Mouse (Mus musculus): ENCODE measurements around the gene Ifna7. TPM values are rescaled to one million over a fixed set of nuclear protein-coding genes. Genes with fewer than 3 reads are reported as not detected.

The Ifna7 gene
- polyA plus RNA-seq (2012; rRNA removed) = not detected in 2 replicates

GRCm38 (mm10) chr4:88815928-88816327 is at the start of gene Ifna7:
Ifna7 (plus strand) TSS chr4:88816228.

DNA sequence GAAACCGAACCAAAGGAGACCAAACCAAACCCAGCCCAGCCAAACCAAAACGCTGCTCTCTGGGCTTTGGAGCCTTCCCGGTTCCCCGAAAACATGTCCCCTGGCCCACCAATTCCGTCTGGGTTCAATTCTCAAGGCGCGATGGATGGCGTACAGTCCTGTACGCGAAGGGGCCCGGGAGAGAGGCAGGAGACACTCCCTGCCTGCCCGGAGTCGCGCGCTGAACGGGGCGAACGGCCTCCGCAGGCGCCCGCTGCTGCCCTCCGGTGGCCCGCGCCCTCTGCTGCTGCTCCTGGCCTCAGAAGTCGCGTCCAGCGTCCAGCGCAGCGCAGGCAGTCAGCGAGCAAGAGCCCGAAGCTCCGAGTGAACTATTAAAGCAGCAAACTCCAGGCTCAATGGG is 42.5 kb upstream of the Ifna7 start, which contains the start of gene Gm13290:
TSS of gene Gm13290 (plus strand) at position 301 of the 400 bp plus-strand sequence.

DNA sequence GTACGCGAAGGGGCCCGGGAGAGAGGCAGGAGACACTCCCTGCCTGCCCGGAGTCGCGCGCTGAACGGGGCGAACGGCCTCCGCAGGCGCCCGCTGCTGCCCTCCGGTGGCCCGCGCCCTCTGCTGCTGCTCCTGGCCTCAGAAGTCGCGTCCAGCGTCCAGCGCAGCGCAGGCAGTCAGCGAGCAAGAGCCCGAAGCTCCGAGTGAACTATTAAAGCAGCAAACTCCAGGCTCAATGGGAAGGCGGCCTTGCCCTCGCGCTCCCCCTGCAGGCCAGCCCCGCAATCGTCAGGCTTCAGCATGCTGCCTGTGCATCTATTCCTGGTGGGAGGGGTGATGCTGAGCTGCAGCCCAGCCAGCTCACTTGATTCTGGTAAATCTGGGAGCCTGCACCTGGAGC is 39.4 kb upstream of the Ifna7 start, which contains the start of gene Gm13289:
TSS of gene Gm13289 (plus strand) at position 301 of the 400 bp plus-strand sequence.

GRCm38 (mm10) chr4:88779550-88779949 is 36.5 kb upstream of the Ifna7 start, which contains the start of gene Gm13272:
Gm13272 (plus strand) TSS chr4:88779850.

GRCm38 (mm10) chr4:88781831-88782230 is 34.2 kb upstream of the Ifna7 start, which contains the start of gene Ifnz:
Ifnz (plus strand) TSS chr4:88782131.

GRCm38 (mm10) chr4:88785409-88785808 is 30.6 kb upstream of the Ifna7 start, which contains the start of gene Gm13276:
Gm13276 (plus strand) TSS chr4:88785709.

GRCm38 (mm10) chr4:88788402-88788801 is 27.6 kb upstream of the Ifna7 start, which contains the start of gene Gm13277:
Gm13277 (plus strand) TSS chr4:88788632.

DNA sequence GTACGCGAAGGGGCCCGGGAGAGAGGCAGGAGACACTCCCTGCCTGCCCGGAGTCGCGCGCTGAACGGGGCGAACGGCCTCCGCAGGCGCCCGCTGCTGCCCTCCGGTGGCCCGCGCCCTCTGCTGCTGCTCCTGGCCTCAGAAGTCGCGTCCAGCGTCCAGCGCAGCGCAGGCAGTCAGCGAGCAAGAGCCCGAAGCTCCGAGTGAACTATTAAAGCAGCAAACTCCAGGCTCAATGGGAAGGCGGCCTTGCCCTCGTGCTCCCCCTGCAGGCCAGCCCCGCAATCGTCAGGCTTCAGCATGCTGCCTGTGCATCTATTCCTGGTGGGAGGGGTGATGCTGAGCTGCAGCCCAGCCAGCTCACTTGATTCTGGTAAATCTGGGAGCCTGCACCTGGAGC is 24.8 kb upstream of the Ifna7 start, which contains the start of gene Gm13278:
TSS of gene Gm13278 (plus strand) at position 301 of the 400 bp plus-strand sequence.

DNA sequence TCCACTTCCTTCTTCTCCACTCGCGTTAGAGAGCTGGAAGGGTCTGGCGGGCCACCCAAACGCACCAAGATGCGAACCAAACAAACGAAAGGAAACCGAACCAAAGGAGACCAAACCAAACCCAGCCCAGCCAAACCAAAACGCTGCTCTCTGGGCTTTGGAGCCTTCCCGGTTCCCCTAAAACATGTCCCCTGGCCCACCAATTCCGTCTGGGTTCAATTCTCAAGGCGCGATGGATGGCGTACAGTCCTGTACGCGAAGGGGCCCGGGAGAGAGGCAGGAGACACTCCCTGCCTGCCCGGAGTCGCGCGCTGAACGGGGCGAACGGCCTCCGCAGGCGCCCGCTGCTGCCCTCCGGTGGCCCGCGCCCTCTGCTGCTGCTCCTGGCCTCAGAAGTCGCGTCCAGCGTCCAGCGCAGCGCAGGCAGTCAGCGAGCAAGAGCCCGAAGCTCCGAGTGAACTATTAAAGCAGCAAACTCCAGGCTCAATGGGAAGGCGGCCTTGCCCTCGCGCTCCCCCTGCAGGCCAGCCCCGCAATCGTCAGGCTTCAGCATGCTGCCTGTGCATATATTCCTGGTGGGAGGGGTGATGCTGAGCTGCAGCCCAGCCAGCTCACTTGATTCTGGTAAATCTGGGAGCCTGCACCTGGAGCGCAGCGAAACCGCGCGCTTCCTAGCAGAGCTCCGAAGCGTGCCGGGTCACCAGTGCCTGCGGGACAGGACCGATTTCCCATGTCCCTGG is 21.9 kb upstream of the Ifna7 start, which contains the start of gene Gm13275:
TSS of gene Gm13275 (plus strand) at position 552 of the 740 bp plus-strand sequence.

GRCm38 (mm10) chr4:88797097-88797496 is 18.9 kb upstream of the Ifna7 start, which contains the start of gene Gm13279:
Gm13279 (plus strand) TSS chr4:88797397.

GRCm38 (mm10) chr4:88799365-88799764 is 16.7 kb upstream of the Ifna7 start, which contains the start of gene Gm13285:
Gm13285 (plus strand) TSS chr4:88799665.

DNA sequence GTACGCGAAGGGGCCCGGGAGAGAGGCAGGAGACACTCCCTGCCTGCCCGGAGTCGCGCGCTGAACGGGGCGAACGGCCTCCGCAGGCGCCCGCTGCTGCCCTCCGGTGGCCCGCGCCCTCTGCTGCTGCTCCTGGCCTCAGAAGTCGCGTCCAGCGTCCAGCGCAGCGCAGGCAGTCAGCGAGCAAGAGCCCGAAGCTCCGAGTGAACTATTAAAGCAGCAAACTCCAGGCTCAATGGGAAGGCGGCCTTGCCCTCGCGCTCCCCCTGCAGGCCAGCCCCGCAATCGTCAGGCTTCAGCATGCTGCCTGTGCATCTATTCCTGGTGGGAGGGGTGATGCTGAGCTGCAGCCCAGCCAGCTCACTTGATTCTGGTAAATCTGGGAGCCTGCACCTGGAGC is 13.1 kb upstream of the Ifna7 start, which contains the start of gene Gm13287:
TSS of gene Gm13287 (plus strand) at position 301 of the 400 bp plus-strand sequence.

GRCm38 (mm10) chr4:88805231-88805630 is 10.8 kb upstream of the Ifna7 start, which contains the start of gene Gm13288:
Gm13288 (plus strand) TSS chr4:88805531.

GRCm38 (mm10) chr4:88819659-88820058 is 3.6 kb downstream of the Ifna7 start, which contains the start of gene Ifna11:
Ifna11 (plus strand) TSS chr4:88819959.

GRCm38 (mm10) chr4:88827116-88827515 is 11.1 kb downstream of the Ifna7 start, which contains the start of gene Ifna6:
Ifna6 (plus strand) TSS chr4:88827416.

GRCm38 (mm10) chr4:88835225-88835624 is 19.2 kb downstream of the Ifna7 start, which contains the start of gene Ifna5:
Ifna5 (plus strand) TSS chr4:88835525.

DNA sequence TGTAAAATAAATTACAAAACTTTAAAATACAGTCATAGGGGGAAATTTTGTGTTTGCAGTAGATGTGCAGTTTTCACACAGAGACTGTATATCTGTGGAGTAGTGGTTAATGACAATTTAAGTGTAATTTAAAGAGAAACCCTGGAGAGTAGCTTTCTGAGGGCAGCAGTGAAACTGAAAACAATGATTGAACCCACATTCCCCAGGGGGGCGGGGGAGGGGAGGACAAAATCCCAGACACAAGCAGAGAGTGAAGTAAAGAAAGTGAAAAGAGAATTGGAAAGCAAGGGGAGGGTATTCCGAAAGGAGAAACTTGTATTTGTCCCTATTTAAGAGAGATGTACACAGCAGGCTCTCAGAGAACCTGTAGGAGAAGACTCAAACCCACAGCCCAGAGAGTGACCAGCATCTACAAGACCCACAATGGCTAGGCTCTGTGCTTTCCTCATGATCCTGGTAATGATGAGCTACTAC is 25.4 kb downstream of the Ifna7 start, which contains the start of gene Ifna4:
TSS of gene Ifna4 (plus strand) at position 424 of the 474 bp plus-strand sequence.

GRCm38 (mm10) chr4:88849698-88850097 is 33.7 kb downstream of the Ifna7 start, which contains the start of gene Ifna1:
Ifna1 (plus strand) TSS chr4:88850087.

Other genes with a start within 250 kb of the Ifna7 start
- gene Ifna14, start 244.4 kb upstream of the Ifna7 start, polyA plus RNA-seq (2012; rRNA removed) = not detected in 2 replicates
- gene Ifna9, start 223.8 kb upstream of the Ifna7 start, polyA plus RNA-seq (2012; rRNA removed) = not detected in 2 replicates
- gene Ifna12, start 212.9 kb upstream of the Ifna7 start, polyA plus RNA-seq (2012; rRNA removed) = not detected in 2 replicates
- 1.1 and 1.9 TPM in 2 replicates for gene C87499, start 181.8 kb upstream of the Ifna7 start, polyA plus RNA-seq (2012; rRNA removed)
- gene Ifna13, start 171.8 kb upstream of the Ifna7 start, polyA plus RNA-seq (2012; rRNA removed) = not detected in 2 replicates
- not detected in 2 replicates for gene Ifna16, start 139.3 kb upstream of the Ifna7 start, polyA plus RNA-seq (2012; rRNA removed)
- not detected in 2 replicates for gene Ifna2, start 132.3 kb upstream of the Ifna7 start, polyA plus RNA-seq (2012; rRNA removed)
- not detected in 2 replicates for gene Ifnab, start 124.9 kb upstream of the Ifna7 start, polyA plus RNA-seq (2012; rRNA removed)
- 0.54 and 0.57 TPM in 2 replicates for gene Gm26566, start 94.4 kb upstream of the Ifna7 start, polyA plus RNA-seq (2012; rRNA removed)
- 26.4 and 40.2 TPM in 2 replicates for gene Klhl9, start 93.8 kb upstream of the Ifna7 start, polyA plus RNA-seq (2012; rRNA removed)
- not detected in 2 replicates for gene Gm13271, start 61.4 kb upstream of the Ifna7 start, polyA plus RNA-seq (2012; rRNA removed)
- gene Gm13283, start 56.1 kb upstream of the Ifna7 start, polyA plus RNA-seq (2012; rRNA removed) = not detected in 2 replicates
- not detected in 2 replicates for gene Gm13290, start 42.4 kb upstream of the Ifna7 start, polyA plus RNA-seq (2012; rRNA removed)
- gene Gm13289, start 39.3 kb upstream of the Ifna7 start, polyA plus RNA-seq (2012; rRNA removed) = not detected in 2 replicates
- gene Gm13272, start 36.4 kb upstream of the Ifna7 start, polyA plus RNA-seq (2012; rRNA removed) = not detected in 2 replicates
- gene Ifnz, start 34.1 kb upstream of the Ifna7 start, polyA plus RNA-seq (2012; rRNA removed) = not detected in 2 replicates
- not detected in 2 replicates for gene Gm13276, start 30.5 kb upstream of the Ifna7 start, polyA plus RNA-seq (2012; rRNA removed)
- not detected in 2 replicates for gene Gm13277, start 27.6 kb upstream of the Ifna7 start, polyA plus RNA-seq (2012; rRNA removed)
- gene Gm13278, start 24.7 kb upstream of the Ifna7 start, polyA plus RNA-seq (2012; rRNA removed) = not detected in 2 replicates
- not detected in 2 replicates for gene Gm13275, start 21.7 kb upstream of the Ifna7 start, polyA plus RNA-seq (2012; rRNA removed)
- not detected in 2 replicates for gene Gm13279, start 18.8 kb upstream of the Ifna7 start, polyA plus RNA-seq (2012; rRNA removed)
- gene Gm13285, start 16.6 kb upstream of the Ifna7 start, polyA plus RNA-seq (2012; rRNA removed) = not detected in 2 replicates
- not detected in 2 replicates for gene Gm13287, start 13.0 kb upstream of the Ifna7 start, polyA plus RNA-seq (2012; rRNA removed)
- gene Gm13288, start 10.7 kb upstream of the Ifna7 start, polyA plus RNA-seq (2012; rRNA removed) = 0.06 TPM in 1 of 2 replicates, not detected in the other
- not detected in 2 replicates for gene Ifna11, start 3.7 kb downstream of the Ifna7 start, polyA plus RNA-seq (2012; rRNA removed)
- not detected in 2 replicates for gene Ifna6, start 11.2 kb downstream of the Ifna7 start, polyA plus RNA-seq (2012; rRNA removed)
- gene Ifna5, start 19.3 kb downstream of the Ifna7 start, polyA plus RNA-seq (2012; rRNA removed) = not detected in 2 replicates
- not detected in 2 replicates for gene Ifna4, start 25.6 kb downstream of the Ifna7 start, polyA plus RNA-seq (2012; rRNA removed)
- not detected in 2 replicates for gene Ifna1, start 33.9 kb downstream of the Ifna7 start, polyA plus RNA-seq (2012; rRNA removed)
- gene Ifne, start 64.0 kb downstream of the Ifna7 start, polyA plus RNA-seq (2012; rRNA removed) = 0.33 and 1.0 TPM in 2 replicates

Measured in ovary, adult 2 months (tissue).